Mouse (Mus musculus): ENCODE measurements around the gene Mrgprf.

Mrgprf gene

GRCm38 (mm10) chr7:145299562-145300320 is 887 bp upstream of the Mrgprf start:
- no peak for DNase-seq (ENCODE audit: low read depth, low spot score)

- DNase-seq (ENCODE audit: low read depth, low spot score): no peak
These were observed 346 bp downstream of the Mrgprf start for GRCm38 (mm10) chr7:145301008-145301340.

GRCm38 (mm10) chr7:145301341-145302005 is 845 bp downstream of the Mrgprf start:
- DNase-seq (ENCODE audit: low read depth, low spot score): no peak

- no peak for DNase-seq (ENCODE audit: low read depth, low spot score)
These were observed 2.1 kb downstream of the Mrgprf start for GRCm38 (mm10) chr7:145302488-145303285.

GRCm38 (mm10) chr7:145304153-145304552 is 3.5 kb downstream of the Mrgprf start:
- DNase-seq (ENCODE audit: low read depth, low spot score): no peak

GRCm38 (mm10) chr7:145307636-145308035 is 7.0 kb downstream of the Mrgprf start:
- DNase-seq (ENCODE audit: low read depth, low spot score): no peak

- DNase-seq (ENCODE audit: low read depth, low spot score): no peak
These were observed 7.5 kb downstream of the Mrgprf start for GRCm38 (mm10) chr7:145308061-145308675.

- DNase-seq (ENCODE audit: low read depth, low spot score): no peak
These were observed 8.2 kb downstream of the Mrgprf start for GRCm38 (mm10) chr7:145308866-145309265.

- DNase-seq (ENCODE audit: low read depth, low spot score): no peak
These were observed 9.2 kb downstream of the Mrgprf start for GRCm38 (mm10) chr7:145309877-145310276.

- no peak for DNase-seq (ENCODE audit: low read depth, low spot score)
These were observed 9.9 kb downstream of the Mrgprf start for GRCm38 (mm10) chr7:145310526-145310925.

- DNase-seq (ENCODE audit: low read depth, low spot score): no peak
These were observed 11.5 kb downstream of the Mrgprf start for GRCm38 (mm10) chr7:145312137-145312536.

- no peak for DNase-seq (ENCODE audit: low read depth, low spot score)
These were observed 14.3 kb downstream of the Mrgprf start, which contains the start of gene Mrgprd for GRCm38 (mm10) chr7:145314785-145315411. Gene Mrgprd, plus strand, starts transcription at chr7:145314835.

GRCm38 (mm10) chr7:145317522-145317921 is 16.9 kb downstream of the Mrgprf start:
- DNase-seq (ENCODE audit: low read depth, low spot score): no peak

- no peak for DNase-seq (ENCODE audit: low read depth, low spot score)
These were observed 18.9 kb downstream of the Mrgprf start for GRCm38 (mm10) chr7:145319481-145319880.

- no peak for DNase-seq (ENCODE audit: low read depth, low spot score)
These were observed 23.0 kb downstream of the Mrgprf start for GRCm38 (mm10) chr7:145323607-145324006.

GRCm38 (mm10) chr7:145325697-145326096 is 25.1 kb downstream of the Mrgprf start:
- DNase-seq (ENCODE audit: low read depth, low spot score): no peak

- no peak for DNase-seq (ENCODE audit: low read depth, low spot score)
These were observed 29.4 kb downstream of the Mrgprf start for GRCm38 (mm10) chr7:145329982-145330381.

GRCm38 (mm10) chr7:145330641-145331040 is 30.0 kb downstream of the Mrgprf start:
- no peak for DNase-seq (ENCODE audit: low read depth, low spot score)

- DNase-seq (ENCODE audit: low read depth, low spot score): no peak
These were observed 31.9 kb downstream of the Mrgprf start for GRCm38 (mm10) chr7:145332376-145333041.

GRCm38 (mm10) chr7:145333936-145334335 is 33.3 kb downstream of the Mrgprf start:
- DNase-seq (ENCODE audit: low read depth, low spot score): no peak

Measured in A20 (cell line).